Mouse (Mus musculus) liver, embryonic 11.5 days (tissue): ENCODE measurements around the gene Usf2. TPM values are rescaled to one million over a fixed set of nuclear protein-coding genes. Genes with fewer than 3 reads are reported as not detected.

Experiments used
- ATAC-seq: fragments of 200-750 bp; cut with Nextera tagmentation; replicated peaks from 2 replicates; pipeline ENCODE4 v1.8.0; 2017; ENCODE audit warnings: moderate number of reproducible peaks, mild to moderate bottlenecking, moderate TSS enrichment, moderate library complexity; ENCODE audit not compliant: low FRiP score
- DNase-seq: peaks from one replicate; pipeline ENCODE4 v3.0.0-alpha.2; 2017; ENCODE audit warnings: low spot score
- H3K27ac ChIP-seq: fragments of 300-500 bp; sonication (generic); 2 replicates; pipeline ENCODE4 v1.5.1; 2014; ENCODE audit warnings: mild to moderate bottlenecking, low read depth, low read length, control low read depth
- H3K27me3 ChIP-seq: fragments of 300-500 bp; sonication (generic); replicated peaks from 2 replicates; pipeline ENCODE4 v1.6.1; 2014; ENCODE audit warnings: low read length, mixed read lengths; ENCODE audit not compliant: control insufficient read depth, insufficient read depth
- H3K36me3 ChIP-seq: fragments of 300-500 bp; sonication (generic); 2 replicates; pipeline ENCODE4 v1.6.1; 2014; ENCODE audit warnings: mild to moderate bottlenecking, low read length, moderate library complexity, mixed read lengths; ENCODE audit not compliant: control insufficient read depth, insufficient read depth
- H3K4me1 ChIP-seq: fragments of 300-500 bp; sonication (generic); replicated peaks from 2 replicates; pipeline ENCODE4 v1.6.1; 2014; ENCODE audit warnings: low read length, mixed read lengths; ENCODE audit not compliant: control insufficient read depth, insufficient read depth
- H3K4me2 ChIP-seq: fragments of 300-500 bp; sonication (generic); 2 replicates; pipeline ENCODE4 v1.6.1; 2014; ENCODE audit warnings: mild to moderate bottlenecking, control low read depth, moderate library complexity
- H3K4me3 ChIP-seq: fragments of 300-500 bp; sonication (generic); 2 replicates; pipeline ENCODE4 v1.5.1; 2014; ENCODE audit warnings: low read depth, low read length, control low read depth
- H3K9ac ChIP-seq: fragments of 300-500 bp; sonication (generic); 2 replicates; pipeline ENCODE4 v1.6.1; 2014; ENCODE audit warnings: low read depth, low read length, control low read depth
- H3K9me3 ChIP-seq: fragments of 300-500 bp; sonication (generic); 2 replicates; pipeline ENCODE4 v1.6.1; 2016; ENCODE audit warnings: low read length, inconsistent platforms, mixed read lengths; ENCODE audit not compliant: control insufficient read depth
- WGBS: fragments of 180-500 bp; shearing (Covaris S2); extraction: QIAGEN DNeasy Blood & Tissue Kit; methylation state at CpG from one replicate; pipeline ENCODE4 v1.1.7; 2014; 5-methylcytosine and 5-hydroxymethylcytosine counted together
- polyA plus RNA-seq: library from polyadenylated mRNA; unstranded; fragments of >200 nt; fragmentation: Nextera tagmentation; extraction: Ambion mirVana; gene quantifications from 2 replicates; pipeline ENCODE4 v1.2.1, GENCODE M21; 2014

Gene Usf2
- polyA plus RNA-seq, 1 experiment from 2014 or later, result 19.9 TPM

DNA sequence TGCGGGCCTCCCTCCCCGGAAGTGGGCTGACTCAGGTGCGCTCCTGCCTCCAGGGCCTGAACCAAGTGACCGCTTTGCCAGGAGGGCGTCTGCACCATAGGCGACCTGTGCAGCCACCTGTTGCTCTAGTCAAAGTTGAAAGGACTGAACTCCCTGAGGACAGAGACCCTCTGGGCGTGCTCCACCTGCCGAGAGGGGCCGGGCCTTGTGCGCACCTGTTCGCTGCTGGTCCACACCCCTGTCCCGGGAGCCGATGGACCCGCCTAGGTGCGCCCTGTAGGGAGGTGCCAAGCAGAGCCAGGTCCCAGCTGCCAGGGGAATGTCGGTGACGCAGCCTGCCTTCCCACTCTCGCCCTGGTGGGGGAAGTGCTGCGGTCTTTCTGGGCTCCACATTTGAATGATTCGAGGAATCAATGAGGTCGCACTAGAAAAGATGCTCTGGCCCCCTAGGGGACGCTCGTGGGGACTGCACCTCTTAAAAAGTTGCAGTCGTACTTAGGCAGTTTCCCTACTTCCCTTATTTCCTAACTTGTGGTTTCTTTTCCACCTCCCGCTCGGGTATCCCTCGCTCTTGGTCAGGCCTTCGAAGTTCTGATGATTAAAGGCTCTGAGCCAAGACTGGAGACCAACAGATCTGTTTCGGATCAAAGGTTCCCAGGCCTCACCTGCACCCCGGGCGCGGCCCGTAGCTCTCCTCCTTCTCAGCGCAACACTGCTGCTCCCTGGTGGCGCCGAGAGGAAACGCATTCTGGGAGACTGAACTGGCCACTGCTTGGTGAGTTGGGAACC lies 17.1 kb upstream of the Usf2 start, which contains the start of gene Fam187b:
Gene Fam187b (plus strand): TSS at position 290 of the 789 bp plus-strand sequence.
- Histone ChIP-seq H3K9me3 (no peaks in the 10 kb centered on the region), H3K27me3 (peaks cover 20% of the 10 kb centered on the region), H3K4me3 (peak within 1 kb of the TSS; percentile 56), H3K27ac (peak within 1 kb of the TSS; percentile 4; the same call in 1 of the 2 replicates), H3K4me1 (peaks cover 4% of the 10 kb centered on the region; the same call in 1 of the 2 replicates), H3K9ac (peak within 1 kb of the TSS; percentile 61), H3K36me3 (no peaks in the 10 kb centered on the region), H3K4me2 (peak within 1 kb of the TSS; percentile 62)
- ATAC-seq (peak; percentile 78), DNase-seq (peak; percentile 88)
- under 1% methylated on average over 37 of the region's 37 CpGs for WGBS

DNA sequence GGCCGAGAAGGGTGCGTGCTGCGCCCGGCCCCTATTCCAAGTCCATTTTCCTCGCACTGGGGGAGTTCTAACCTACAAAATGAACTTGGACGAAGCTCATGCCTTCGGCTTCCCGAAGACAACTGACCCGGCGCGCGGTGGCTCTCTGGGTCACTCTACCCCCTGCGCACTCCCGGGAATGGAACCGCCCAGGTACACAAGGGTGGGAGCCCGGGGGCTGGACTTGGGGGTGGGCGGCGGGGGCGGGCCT lies 16.6 kb upstream of the Usf2 start, which contains the start of gene Lsr:
Gene Lsr (minus strand): TSS at position 214 of the 250 bp plus-strand sequence.
- WGBS, result 1% methylated on average over 19 of the region's 19 CpGs
- Histone ChIP-seq H3K36me3 (no peaks in the 10 kb centered on the region), H3K27me3 (peaks cover 20% of the 10 kb centered on the region), H3K4me1 (peaks cover 4% of the 10 kb centered on the region; the same call in 1 of the 2 replicates), H3K27ac (peak within 1 kb of the TSS; percentile 4; the same call in 1 of the 2 replicates), H3K9ac (peak within 1 kb of the TSS; percentile 61), H3K4me3 (peak within 1 kb of the TSS; percentile 56), H3K9me3 (no peaks in the 10 kb centered on the region), H3K4me2 (peak within 1 kb of the TSS; percentile 62)
- ATAC-seq, result peak; percentile 75; the same call in 1 of the 2 replicates
- no peak for DNase-seq

DNA sequence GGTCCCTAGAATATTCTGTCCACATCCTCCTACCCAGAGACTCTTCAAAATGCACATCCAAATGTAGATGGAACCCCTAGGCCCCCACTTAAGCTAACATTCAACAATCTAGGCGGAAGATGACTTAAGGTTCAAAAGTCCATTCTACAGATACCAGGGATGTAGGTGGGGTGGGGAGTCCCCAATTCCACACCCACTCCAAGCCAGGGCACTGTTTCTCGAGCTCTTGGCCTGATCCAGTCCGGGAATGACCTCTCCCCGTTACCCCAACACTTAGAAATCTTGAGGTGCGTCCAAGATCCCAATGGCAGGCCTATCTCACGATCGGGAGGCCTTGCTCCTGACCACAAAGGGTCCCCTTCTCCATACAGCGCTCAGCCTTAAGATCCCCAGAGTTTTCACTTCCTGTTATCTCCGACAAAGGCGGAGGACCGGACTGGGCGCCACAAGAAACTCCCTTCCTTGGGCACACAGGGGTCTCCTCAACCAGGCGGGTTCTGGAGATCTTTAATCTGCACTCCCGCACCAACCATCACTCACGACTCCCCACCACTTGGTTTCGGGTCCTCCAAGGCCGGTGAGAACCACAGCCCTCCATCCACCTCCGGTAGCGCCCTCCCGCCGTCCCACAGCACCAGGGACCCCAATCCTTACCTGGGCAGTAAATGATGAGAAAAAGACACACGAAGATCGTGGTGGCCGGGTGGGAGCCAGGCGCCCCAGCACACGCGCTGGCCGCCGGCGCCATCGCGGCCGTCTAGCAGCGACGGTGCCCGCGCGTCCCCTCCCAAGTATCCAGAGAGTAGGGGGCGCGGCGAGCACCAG lies 16.0 kb upstream of the Usf2 start:
- 7% methylated on average over 41 of the region's 41 CpGs for WGBS
- ATAC-seq (peak; percentile 46), DNase-seq (no peak)
- Histone ChIP-seq H3K27ac (no peak overlapping the region), H3K4me1 (peaks cover 4% of the 10 kb centered on the region; the same call in 1 of the 2 replicates), H3K9me3 (no peaks in the 10 kb centered on the region), H3K27me3 (peaks cover 20% of the 10 kb centered on the region), H3K36me3 (no peaks in the 10 kb centered on the region), H3K4me3 (peak overlapping the region; percentile 56), H3K4me2 (peak overlapping the region; percentile 62), H3K9ac (peak overlapping the region; percentile 61)

DNA sequence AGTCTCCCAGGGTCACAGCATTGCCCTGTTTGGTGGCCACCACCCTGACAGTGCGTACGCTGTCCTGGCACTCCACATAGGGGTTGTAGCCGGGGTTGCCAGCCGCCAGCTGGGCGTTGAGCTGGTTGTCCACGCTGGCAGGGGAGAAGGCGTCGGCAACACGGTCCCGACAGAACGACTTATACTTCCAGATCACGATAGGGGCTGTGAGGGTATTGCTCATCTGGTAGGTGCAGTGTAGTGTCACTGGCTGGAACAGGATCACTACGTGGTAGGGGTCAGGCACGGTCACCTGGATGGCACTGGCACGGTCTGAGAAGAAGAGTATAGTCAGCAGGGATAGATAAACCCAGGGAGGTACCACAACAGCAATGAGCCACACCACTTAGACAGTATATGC lies 15.3 kb upstream of the Usf2 start:
- Histone ChIP-seq H3K27me3 (peaks cover 20% of the 10 kb centered on the region), H3K4me1 (peaks cover 4% of the 10 kb centered on the region; the same call in 1 of the 2 replicates), H3K9ac (no peak overlapping the region), H3K27ac (no peak overlapping the region), H3K9me3 (no peaks in the 10 kb centered on the region), H3K4me2 (peak overlapping the region; percentile 62), H3K36me3 (no peaks in the 10 kb centered on the region), H3K4me3 (peak overlapping the region; percentile 56; the same call in 1 of the 2 replicates)
- no peak for DNase-seq
- no peak for ATAC-seq
- 87% methylated on average over 15 of the region's 15 CpGs for WGBS

DNA sequence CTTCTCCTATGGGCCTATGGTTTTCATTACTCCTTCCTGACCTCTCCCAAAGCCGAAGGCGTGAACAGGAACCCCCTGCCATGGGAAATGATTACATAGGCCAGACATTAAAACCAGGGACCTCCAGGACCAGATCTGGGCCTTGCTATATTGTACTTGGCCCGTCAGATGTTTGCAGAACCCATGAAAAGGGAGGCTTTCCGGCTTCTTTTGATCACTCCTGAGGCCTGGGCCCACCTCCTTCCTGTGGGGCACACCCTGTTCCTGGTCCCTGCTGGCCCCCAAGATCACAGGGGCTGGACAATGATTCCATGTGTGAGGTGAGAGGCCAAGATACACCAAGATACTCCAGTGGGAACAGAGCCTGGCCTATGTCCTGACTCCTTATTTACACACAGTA lies 12.6 kb upstream of the Usf2 start:
- Histone ChIP-seq H3K27me3 (peaks cover 20% of the 10 kb centered on the region), H3K4me3 (no peak overlapping the region), H3K4me1 (peaks cover 4% of the 10 kb centered on the region; the same call in 1 of the 2 replicates), H3K27ac (no peak overlapping the region), H3K9ac (no peak overlapping the region), H3K36me3 (no peaks in the 10 kb centered on the region), H3K9me3 (no peaks in the 10 kb centered on the region), H3K4me2 (no peak overlapping the region)
- no peak for ATAC-seq
- 86% methylated on average over 4 of the region's 4 CpGs for WGBS
- DNase-seq, result no peak

DNA sequence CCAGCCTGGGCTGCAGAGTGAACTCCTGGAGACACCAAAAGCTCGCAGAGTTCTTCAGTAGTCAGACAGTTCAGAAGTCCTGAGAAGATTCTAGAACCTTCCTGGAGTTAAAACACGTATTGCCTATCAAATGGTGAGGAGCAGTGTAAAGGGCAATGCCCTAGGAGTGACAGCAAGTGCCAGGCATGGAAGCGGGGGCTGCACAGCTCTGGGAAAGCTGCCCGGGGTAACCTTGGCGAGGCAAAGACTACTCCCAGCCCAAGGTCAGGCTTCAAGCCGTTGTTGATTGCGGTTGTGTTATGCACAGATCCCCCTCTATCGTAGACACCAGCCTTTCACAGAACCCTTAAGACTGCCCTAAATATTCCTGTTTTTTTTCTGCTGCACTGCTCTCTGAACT lies 12.0 kb upstream of the Usf2 start:
- no peaks in the 10 kb centered on the region for H3K9me3 ChIP-seq
- no peak overlapping the region for H3K9ac ChIP-seq
- DNase-seq, result no peak
- peaks cover 4% of the 10 kb centered on the region; the same call in 1 of the 2 replicates for H3K4me1 ChIP-seq
- H3K4me3 ChIP-seq, result no peak overlapping the region
- H3K36me3 ChIP-seq, result no peaks in the 10 kb centered on the region
- 87% methylated on average over 8 of the region's 8 CpGs for WGBS
- no peak overlapping the region for H3K27ac ChIP-seq
- no peak for ATAC-seq
- H3K4me2 ChIP-seq, result no peak overlapping the region
- H3K27me3 ChIP-seq, result peaks cover 19% of the 10 kb centered on the region

DNA sequence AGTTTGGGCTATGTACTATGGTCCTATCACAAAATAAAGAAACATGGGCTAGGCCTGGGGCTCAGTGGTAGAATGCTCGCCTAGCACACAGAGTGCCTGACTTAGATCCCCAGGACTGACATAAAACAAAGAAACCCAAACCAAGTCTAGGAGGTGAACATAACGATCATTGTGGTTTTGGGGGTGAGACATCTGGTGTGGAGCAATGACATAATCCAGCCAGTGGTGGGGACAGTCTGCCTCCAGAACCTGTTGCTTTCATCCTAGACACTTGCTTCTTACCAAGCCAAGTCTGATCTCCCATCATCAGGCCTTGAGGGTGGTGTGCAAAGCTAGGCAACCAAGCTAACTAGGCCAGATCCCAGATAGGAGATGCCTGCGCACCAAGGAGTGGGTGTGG lies 10.1 kb upstream of the Usf2 start:
- no peaks in the 10 kb centered on the region for H3K9me3 ChIP-seq
- ATAC-seq, result no peak
- WGBS, result 71% methylated on average over 3 of the region's 3 CpGs

DNA sequence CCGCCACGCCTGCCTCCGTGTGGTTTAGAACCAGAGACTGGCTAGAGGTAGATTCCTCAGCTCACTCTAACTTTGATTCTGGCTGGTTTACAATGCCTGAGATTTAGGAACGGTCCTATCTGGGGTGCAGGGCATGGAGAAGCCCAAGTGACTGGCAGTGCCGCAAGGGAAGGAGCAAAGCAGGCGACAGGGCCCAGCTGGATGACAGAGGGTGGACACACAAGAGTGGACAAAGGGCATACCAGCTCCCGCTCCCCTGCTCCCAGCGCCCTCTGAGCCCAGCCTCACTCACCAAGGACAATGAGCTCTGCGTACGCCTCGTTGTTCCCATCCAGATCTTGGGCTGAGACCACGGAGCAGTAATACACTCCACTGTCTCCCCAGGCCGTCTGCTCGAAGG lies 9.1 kb upstream of the Usf2 start:
- Histone ChIP-seq H3K4me2 (no peak overlapping the region), H3K4me1 (no peaks in the 10 kb centered on the region), H3K27me3 (no peaks in the 10 kb centered on the region), H3K9me3 (no peaks in the 10 kb centered on the region), H3K4me3 (no peak overlapping the region), H3K36me3 (no peaks in the 10 kb centered on the region), H3K27ac (no peak overlapping the region), H3K9ac (no peak overlapping the region)
- 89% methylated on average over 14 of the region's 14 CpGs for WGBS
- no peak for ATAC-seq
- no peak for DNase-seq

More for the DNA sequence above, 10.1 kb upstream of the Usf2 start:
- DNase-seq, result no peak
- H3K27ac ChIP-seq, result no peak overlapping the region
- H3K4me1 ChIP-seq, result no peaks in the 10 kb centered on the region
- no peak overlapping the region for H3K4me3 ChIP-seq
- no peaks in the 10 kb centered on the region for H3K27me3 ChIP-seq
- no peak overlapping the region for H3K9ac ChIP-seq
- no peaks in the 10 kb centered on the region for H3K36me3 ChIP-seq
- H3K4me2 ChIP-seq, result no peak overlapping the region
